Mouse (Mus musculus): ENCODE results near the gene Cage1.

Cage1 gene

DNA sequence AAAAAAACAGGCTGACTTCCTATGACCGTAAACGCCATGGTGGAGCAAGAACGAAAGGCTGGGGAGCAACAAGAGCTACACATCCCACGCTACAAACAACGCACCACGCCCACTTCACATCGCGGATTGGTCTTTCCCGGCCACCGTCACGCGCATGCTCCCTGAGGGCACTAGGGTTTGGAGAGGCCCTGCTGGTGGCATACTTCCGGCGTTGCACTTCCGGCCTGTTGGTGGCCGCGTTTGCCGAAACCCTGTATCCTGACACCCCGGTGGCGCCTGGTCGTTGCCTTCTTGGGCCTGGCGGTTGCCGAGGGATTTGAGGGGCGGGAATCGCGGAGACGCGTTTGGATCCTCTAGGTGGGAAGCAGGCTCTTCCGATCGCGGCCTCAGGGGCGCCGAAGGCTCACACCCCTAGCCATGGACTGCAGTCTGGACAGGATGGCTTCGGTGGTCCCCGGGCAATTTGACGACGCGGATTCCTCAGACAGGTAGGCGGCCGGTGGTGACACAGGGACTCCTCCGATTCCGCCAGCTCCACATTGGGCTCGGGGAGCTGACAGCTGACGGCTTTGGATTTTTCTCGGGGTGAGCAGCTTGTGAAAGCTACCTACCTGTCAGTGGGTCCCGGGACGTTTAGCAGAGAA is at the start of gene Cage1:
TSS of gene Cage1 (minus strand) at position 26 of the 644 bp plus-strand sequence.
- peak; percentile 97 for DNase-seq (ENCODE audit: low read depth, low spot score)

GRCm38 (mm10) chr13:38081161-38081560 is 44.3 kb upstream of the Cage1 start:
- no peak for DNase-seq (ENCODE audit: low read depth, low spot score)

- DNase-seq (ENCODE audit: low read depth, low spot score), result no peak
Measured at GRCm38 (mm10) chr13:38080725-38081124, 43.9 kb upstream of the Cage1 start.

GRCm38 (mm10) chr13:38080014-38080413 is 43.1 kb upstream of the Cage1 start:
- DNase-seq (ENCODE audit: low read depth, low spot score), result no peak

- no peak for DNase-seq (ENCODE audit: low read depth, low spot score)
Measured at GRCm38 (mm10) chr13:38079366-38079765, 42.5 kb upstream of the Cage1 start.

GRCm38 (mm10) chr13:38078836-38079235 is 42.0 kb upstream of the Cage1 start:
- no peak for DNase-seq (ENCODE audit: low read depth, low spot score)

- DNase-seq (ENCODE audit: low read depth, low spot score), result peak; percentile 13
Measured at GRCm38 (mm10) chr13:38077113-38077512, 40.2 kb upstream of the Cage1 start.

GRCm38 (mm10) chr13:38074404-38074803 is 37.5 kb upstream of the Cage1 start:
- no peak for DNase-seq (ENCODE audit: low read depth, low spot score)

DNA sequence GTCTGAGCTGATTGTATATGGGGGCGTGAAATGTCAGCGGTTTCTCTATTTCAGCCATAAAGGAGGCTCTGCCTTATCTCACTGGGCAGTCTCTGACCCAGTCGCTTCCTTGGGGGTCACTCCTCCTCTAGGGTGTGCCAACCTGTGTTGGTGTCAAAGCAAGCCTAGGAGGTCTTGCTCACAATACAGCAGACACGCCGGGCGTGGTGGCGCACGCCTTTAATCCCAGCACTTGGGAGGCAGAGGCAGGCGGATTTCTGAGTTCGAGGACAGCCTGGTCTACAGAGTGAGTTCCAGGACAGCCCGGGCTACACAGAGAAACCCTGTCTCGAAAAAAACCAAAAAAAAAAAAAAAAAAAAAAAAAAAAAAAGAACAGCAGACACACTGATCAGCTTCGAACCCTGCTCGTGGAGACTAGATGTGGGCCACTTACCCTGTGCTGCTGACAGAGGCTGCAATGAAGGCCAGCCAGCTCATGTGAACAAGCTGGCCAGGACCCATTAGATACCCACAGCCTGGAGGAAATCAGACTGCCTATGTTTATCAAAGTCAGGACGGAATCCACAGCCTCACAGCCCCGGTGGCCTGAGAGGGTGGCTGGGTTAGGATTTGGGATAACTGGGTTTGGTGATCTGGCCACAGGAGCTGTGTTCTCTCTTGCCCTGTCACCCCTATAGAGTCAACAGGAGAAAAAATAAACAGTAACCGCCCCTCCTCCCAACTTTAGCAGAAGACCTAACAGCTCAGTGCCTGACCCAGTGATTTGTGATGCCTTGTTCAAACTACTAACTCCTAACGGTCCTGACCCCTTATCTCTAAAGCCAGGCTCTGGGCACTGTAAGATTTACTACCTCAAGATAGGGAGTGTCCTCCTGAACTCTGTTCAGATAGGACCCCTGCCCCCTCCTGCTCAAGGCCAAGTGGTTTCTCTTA is 36.8 kb upstream of the Cage1 start:
- no peak for DNase-seq (ENCODE audit: low read depth, low spot score)

DNA sequence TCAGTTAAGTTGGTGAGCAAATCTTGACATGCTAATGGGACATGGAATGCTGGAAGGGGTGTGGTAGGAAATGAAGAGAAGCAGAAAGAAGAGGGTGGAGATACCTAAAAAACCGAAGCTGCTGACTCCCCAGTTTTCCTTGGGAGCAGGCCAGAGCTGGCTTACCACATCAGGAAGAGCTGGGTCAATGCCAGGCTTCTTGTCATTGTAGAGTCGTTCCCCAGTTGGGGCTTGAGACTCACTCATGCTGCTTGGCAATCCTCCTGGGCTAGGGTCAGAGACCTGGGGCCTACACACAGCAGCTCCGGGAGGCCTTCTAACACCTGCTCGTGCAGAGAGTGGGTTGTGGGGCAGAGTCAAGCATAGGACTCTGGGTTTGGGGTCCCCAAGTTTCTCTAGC is 34.1 kb upstream of the Cage1 start:
- no peak for DNase-seq (ENCODE audit: low read depth, low spot score)

GRCm38 (mm10) chr13:38064854-38065663 is 28.2 kb upstream of the Cage1 start:
- DNase-seq (ENCODE audit: low read depth, low spot score), result peak; percentile 46

- no peak for DNase-seq (ENCODE audit: low read depth, low spot score)
Measured at GRCm38 (mm10) chr13:38062678-38063077, 25.8 kb upstream of the Cage1 start.

GRCm38 (mm10) chr13:38049888-38050287 is 13.0 kb upstream of the Cage1 start:
- peak; percentile 51 for DNase-seq (ENCODE audit: low read depth, low spot score)

DNA sequence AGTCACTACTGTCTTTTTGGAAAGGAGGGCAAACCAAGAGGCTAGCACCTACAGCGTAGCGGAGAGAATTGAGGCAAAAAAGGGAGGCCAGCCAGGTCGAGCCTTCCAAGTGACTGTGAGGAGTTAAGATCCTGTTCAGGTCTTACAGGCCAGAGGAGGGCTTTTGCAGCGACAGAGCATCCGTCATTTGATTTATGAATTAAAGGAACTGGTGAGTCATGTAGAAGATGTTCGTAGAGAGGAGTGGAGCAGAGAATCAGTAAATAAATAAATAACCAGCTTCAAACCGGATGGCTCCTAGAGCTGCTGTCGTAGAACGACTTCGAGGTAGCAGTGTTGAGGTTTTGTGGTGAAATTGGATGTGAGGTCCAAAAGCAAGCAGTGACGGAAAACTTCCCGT is 942 bp upstream of the Cage1 start:
- peak; percentile 81 for DNase-seq (ENCODE audit: low read depth, low spot score)

- no peak for DNase-seq (ENCODE audit: low read depth, low spot score)
Measured at GRCm38 (mm10) chr13:38036343-38037043, 376 bp downstream of the Cage1 start, which contains the start of gene Riok1. TSS of gene Riok1 (plus strand) at chr13:38036995.

DNA sequence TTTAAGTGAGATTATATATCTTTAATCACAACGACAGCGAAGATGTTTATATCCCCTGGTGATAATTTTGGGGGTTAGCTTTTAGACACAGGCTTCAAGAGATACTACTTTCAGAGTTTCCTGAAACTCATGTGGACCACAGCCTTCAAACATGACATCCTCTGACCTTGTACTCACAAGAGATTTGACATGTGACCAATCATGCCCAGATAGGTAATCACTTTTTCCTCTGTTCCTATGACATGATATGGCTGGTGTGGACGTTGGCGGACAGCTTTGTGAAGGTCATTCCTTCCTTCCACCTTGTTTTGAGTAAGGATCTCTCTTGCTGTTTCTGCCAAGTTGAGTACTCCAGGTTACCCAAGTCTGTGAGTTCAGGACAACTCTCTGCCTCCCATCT is 8.5 kb downstream of the Cage1 start:
- no peak for DNase-seq (ENCODE audit: low read depth, low spot score)

DNA sequence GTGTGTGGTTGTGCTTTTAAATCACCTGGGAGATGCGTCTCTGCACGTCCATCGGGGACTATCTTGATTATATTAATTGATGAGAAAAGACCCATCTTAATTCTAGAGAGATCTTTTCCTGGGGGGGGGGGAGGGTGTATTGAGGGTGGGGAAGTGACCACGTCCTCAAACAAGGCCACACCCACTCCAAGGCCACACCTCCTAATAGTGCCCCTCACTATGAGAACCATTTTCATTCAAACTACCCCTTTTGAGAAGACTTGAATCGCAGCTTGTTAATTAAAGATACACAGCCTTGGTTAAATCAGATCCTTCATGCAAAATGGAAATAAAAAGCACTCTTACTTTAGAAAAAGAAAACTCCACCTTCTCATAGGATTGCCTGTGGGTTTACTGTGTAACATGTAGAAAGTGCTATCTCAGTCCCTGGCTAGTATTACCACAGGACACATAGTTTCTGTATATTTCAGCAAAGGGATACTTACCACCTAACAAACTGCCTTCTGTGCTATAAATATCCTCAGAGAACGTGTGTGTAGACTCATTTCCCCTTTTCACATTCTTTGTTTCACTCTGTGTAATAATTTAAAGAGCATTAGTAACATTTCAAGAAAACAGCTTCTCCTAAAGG is 9.1 kb downstream of the Cage1 start:
- DNase-seq (ENCODE audit: low read depth, low spot score), result no peak

- no peak for DNase-seq (ENCODE audit: low read depth, low spot score)
Measured at GRCm38 (mm10) chr13:38025874-38026273, 11.0 kb downstream of the Cage1 start.

GRCm38 (mm10) chr13:38018791-38019190 is 18.1 kb downstream of the Cage1 start:
- no peak for DNase-seq (ENCODE audit: low read depth, low spot score)

DNA sequence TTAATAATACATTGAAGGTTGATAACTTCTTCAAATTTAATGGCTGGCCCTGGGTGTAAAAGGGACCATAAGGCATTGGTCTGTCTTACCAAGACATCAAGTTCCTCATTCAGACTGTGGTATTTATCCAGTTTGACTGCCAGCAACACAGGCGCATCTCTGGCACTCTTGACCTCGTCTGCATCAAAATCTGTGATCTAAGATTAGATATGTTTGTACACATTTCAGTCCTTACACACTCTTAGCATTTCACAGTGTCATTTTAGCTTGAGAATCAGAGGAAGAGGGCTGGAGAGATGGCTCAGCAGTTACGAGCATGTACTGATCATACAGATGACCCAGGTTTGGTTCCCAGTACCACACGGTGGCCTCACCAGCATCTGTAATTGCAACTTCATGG is 21.3 kb downstream of the Cage1 start:
- no peak for DNase-seq (ENCODE audit: low read depth, low spot score)

GRCm38 (mm10) chr13:38012436-38012835 is 24.4 kb downstream of the Cage1 start:
- no peak for DNase-seq (ENCODE audit: low read depth, low spot score)
